Mouse (Mus musculus) hindbrain, embryonic 15.5 days (tissue): Measurements from ENCODE around the gene Gm47429. TPM values are rescaled to one million over a fixed set of nuclear protein-coding genes. Genes with fewer than 3 reads are reported as not detected.

Experiments used
- ATAC-seq: fragments of 200-750 bp; cut with Nextera tagmentation; 2 replicates; pipeline ENCODE4 v1.8.0; 2017; ENCODE audit warnings: low read depth, moderate number of reproducible peaks, moderate TSS enrichment; ENCODE audit not compliant: low FRiP score
- H3K27ac ChIP-seq: fragments of 300-500 bp; sonication (generic); replicated peaks from 2 replicates; pipeline ENCODE4 v1.5.1; 2015; ENCODE audit warnings: mild to moderate bottlenecking, inconsistent platforms
- H3K27me3 ChIP-seq: fragments of 300-500 bp; sonication (generic); 2 replicates; pipeline ENCODE4 v1.6.1; 2015; ENCODE audit warnings: control low read depth, inconsistent platforms
- H3K36me3 ChIP-seq: fragments of 300-500 bp; sonication (generic); 2 replicates; pipeline ENCODE4 v1.6.1; 2015; ENCODE audit warnings: control low read depth, inconsistent platforms
- H3K4me1 ChIP-seq: fragments of 300-500 bp; sonication (generic); replicated peaks from 2 replicates; pipeline ENCODE4 v1.6.1; 2015; ENCODE audit warnings: control low read depth, inconsistent platforms
- H3K4me2 ChIP-seq: fragments of 300-500 bp; sonication (generic); 2 replicates; pipeline ENCODE4 v1.6.1; 2015; ENCODE audit warnings: moderate library complexity, mild to moderate bottlenecking, inconsistent platforms
- H3K4me3 ChIP-seq: fragments of 300-500 bp; sonication (generic); 2 replicates; pipeline ENCODE4 v1.5.1; 2015; ENCODE audit warnings: mild to moderate bottlenecking, inconsistent platforms
- H3K9ac ChIP-seq: fragments of 300-500 bp; sonication (generic); 2 replicates; pipeline ENCODE4 v1.6.1; 2015; ENCODE audit warnings: inconsistent platforms
- H3K9me3 ChIP-seq: fragments of 300-500 bp; sonication (generic); 2 replicates; pipeline ENCODE4 v1.6.1; 2016; ENCODE audit warnings: control low read depth, inconsistent platforms
- whole genome bisulfite sequencing: fragments of 180-500 bp; shearing (Covaris S2); methylation state at CpG from one replicate; pipeline ENCODE4 v1.1.7; 2015; 5-methylcytosine and 5-hydroxymethylcytosine counted together
- polyA plus RNA-seq: library from polyadenylated mRNA; unstranded; fragments of >200 nt; fragmentation: Nextera tagmentation; extraction: Ambion mirVana; gene quantifications from 2 replicates; pipeline ENCODE4 v1.2.1, GENCODE M21; 2015

The Gm47429 gene
- polyA plus RNA-seq, 1 experiment from 2014 or later: not detected

- Histone ChIP-seq H3K36me3 (peaks cover 17% of the 10 kb centered on the region), H3K9ac (peak within 1 kb of the TSS; percentile 83), H3K27me3 (no peaks in the 10 kb centered on the region), H3K4me3 (peak within 1 kb of the TSS; percentile 76), H3K27ac (peak within 1 kb of the TSS; percentile 82), H3K4me2 (peak within 1 kb of the TSS; percentile 60), H3K4me1 (peaks cover 13% of the 10 kb centered on the region), H3K9me3 (no peaks in the 10 kb centered on the region)
- WGBS: 14% methylated on average over 35 of the region's 35 CpGs
- ATAC-seq: peak; percentile 98
Measured at GRCm38 (mm10) chr13:50417389-50418183, 26.1 kb downstream of the Gm47429 start, which contains the start of gene Fbxw17. Gene Fbxw17 (plus strand): TSS chr13:50417864.

Other genes with a start within 250 kb of the Gm47429 start
- gene Gm906, start 193.6 kb downstream of the Gm47429 start, polyA plus RNA-seq: not detected in 2 replicates
- 30.1 and 37.0 TPM in 2 replicates for gene Fbxw17, start 26.0 kb downstream of the Gm47429 start, polyA plus RNA-seq
- gene Nutm2, start 23.4 kb upstream of the Gm47429 start, polyA plus RNA-seq: not detected in 2 replicates
- not detected in 2 replicates for gene Gm904, start 199.3 kb upstream of the Gm47429 start, polyA plus RNA-seq